Mouse (Mus musculus): ENCODE measurements around the gene Fmnl2. TPM values are rescaled to one million over a fixed set of nuclear protein-coding genes. Genes with fewer than 3 reads are reported as not detected.

The Fmnl2 gene
- total RNA-seq, 1 experiment from 2014 or later = 16.9 TPM

GRCm38 (mm10) chr2:53108547-53108946 is 250.9 kb downstream of the Fmnl2 start:
- no peak for DNase-seq

GRCm38 (mm10) chr2:53121797-53122196 is 264.1 kb downstream of the Fmnl2 start:
- DNase-seq = peak; percentile 37

DNA sequence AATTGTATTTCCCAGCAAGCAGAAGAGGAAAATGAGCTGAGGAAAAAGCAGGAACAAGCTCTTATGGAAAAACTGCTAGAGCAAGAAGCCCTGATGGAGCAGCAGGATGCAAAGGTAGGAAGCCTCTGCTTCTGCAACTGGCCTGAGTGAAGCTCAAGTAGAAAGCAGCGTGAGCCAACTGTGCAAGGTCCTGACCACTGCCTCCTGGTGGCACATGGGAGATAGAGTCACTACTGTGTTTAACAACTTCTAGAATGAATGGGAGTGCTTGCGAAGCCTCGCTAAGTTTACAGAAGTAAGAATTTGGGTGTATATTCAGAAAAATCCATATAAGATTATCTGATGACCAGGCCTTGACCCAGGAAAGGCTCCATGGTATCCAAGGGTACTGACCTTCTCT is 268.3 kb downstream of the Fmnl2 start:
- DNase-seq = no peak

- DNase-seq = no peak
Observed at GRCm38 (mm10) chr2:53129070-53129469, 271.4 kb downstream of the Fmnl2 start.

DNA sequence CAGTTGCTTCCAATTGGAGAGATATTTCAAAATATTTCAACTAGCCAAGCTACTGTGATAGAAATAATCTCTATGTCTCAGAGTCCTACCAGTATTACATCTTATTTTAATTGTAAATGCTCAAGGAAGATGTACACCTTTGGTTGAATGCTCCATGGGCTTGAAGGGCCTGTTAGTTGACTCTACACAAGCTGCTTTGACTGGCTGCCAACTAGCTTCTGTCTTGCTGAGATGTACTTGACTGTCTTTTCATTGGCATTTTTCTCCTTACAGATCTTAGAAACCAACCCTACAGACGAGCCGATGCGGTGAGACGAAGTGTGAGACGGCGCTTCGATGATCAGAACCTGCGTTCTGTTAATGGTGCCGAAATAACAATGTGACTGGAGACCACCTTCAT is 273.9 kb downstream of the Fmnl2 start:
- no peak for DNase-seq

- DNase-seq = no peak
Observed at GRCm38 (mm10) chr2:53146852-53147251, 289.2 kb downstream of the Fmnl2 start.

GRCm38 (mm10) chr2:53173966-53174365 is 316.3 kb downstream of the Fmnl2 start:
- no peak for DNase-seq

GRCm38 (mm10) chr2:53178966-53179365 is 321.3 kb downstream of the Fmnl2 start:
- DNase-seq = no peak

GRCm38 (mm10) chr2:53179876-53180275 is 322.2 kb downstream of the Fmnl2 start:
- DNase-seq = no peak

Other genes starting within 250 kb of the Fmnl2 start
- 0.24 and 0.27 TPM in 2 replicates for gene Cacnb4, start 181.0 kb upstream of the Fmnl2 start, total RNA-seq (2021)
- gene Stam2, start 115.6 kb upstream of the Fmnl2 start, total RNA-seq (2021) = 32.2 and 47.7 TPM in 2 replicates